Mouse (Mus musculus) kidney, postnatal 0 days (tissue): ENCODE results near the gene Lamtor2. TPM values are rescaled to one million over a fixed set of nuclear protein-coding genes. Genes with fewer than 3 reads are reported as not detected.

Experiments
- ATAC-seq: fragments of 200-750 bp; cut with Nextera tagmentation; replicated peaks from 2 replicates; pipeline ENCODE4 v1.8.0; 2017; ENCODE audit warnings: low read depth, moderate number of reproducible peaks, moderate TSS enrichment, moderate library complexity; ENCODE audit not compliant: low FRiP score
- DNase-seq: peaks from one replicate; pipeline ENCODE4 v3.0.0-alpha.2; 2016; ENCODE audit warnings: low spot score
- H3K27ac ChIP-seq: fragments of 300-500 bp; sonication (generic); 2 replicates; pipeline ENCODE4 v1.5.1; 2014; ENCODE audit warnings: mild to moderate bottlenecking
- H3K27me3 ChIP-seq: fragments of 300-500 bp; sonication (generic); 2 replicates; pipeline ENCODE4 v1.6.1; 2014; ENCODE audit warnings: low read length, mixed read lengths; ENCODE audit not compliant: insufficient read depth
- H3K36me3 ChIP-seq: fragments of 300-500 bp; sonication (generic); 2 replicates; pipeline ENCODE4 v1.6.1; 2014; ENCODE audit warnings: low read length, mixed read lengths; ENCODE audit not compliant: insufficient read depth
- H3K4me1 ChIP-seq: fragments of 300-500 bp; sonication (generic); replicated peaks from 2 replicates; pipeline ENCODE4 v1.6.1; 2014; ENCODE audit warnings: antibody characterized with exemption, low read length, mixed read lengths; ENCODE audit not compliant: insufficient read depth
- H3K4me2 ChIP-seq: fragments of 300-500 bp; sonication (generic); 2 replicates; pipeline ENCODE4 v1.6.1; 2014; ENCODE audit warnings: mild to moderate bottlenecking, low read length, moderate library complexity, mixed read lengths
- H3K4me3 ChIP-seq: fragments of 300-500 bp; sonication (generic); replicated peaks from 2 replicates; pipeline ENCODE4 v1.5.1; 2014; ENCODE audit warnings: low read depth, low read length
- H3K9ac ChIP-seq: fragments of 300-500 bp; sonication (generic); 2 replicates; pipeline ENCODE4 v1.6.1; 2014; ENCODE audit warnings: low read depth, low read length
- H3K9me3 ChIP-seq: fragments of 300-500 bp; sonication (generic); replicated peaks from 2 replicates; pipeline ENCODE4 v1.6.1; 2016; ENCODE audit warnings: low read length, inconsistent platforms, mixed read lengths
- CTCF ChIP-seq: IDR thresholded peaks from 2 replicates; pipeline ENCODE4 v1.5.1; 2016; ENCODE audit warnings: antibody characterized with exemption, low read depth, mild to moderate bottlenecking, moderate library complexity
- WGBS: fragments of 180-500 bp; shearing (Covaris S2); extraction: QIAGEN DNeasy Blood & Tissue Kit; methylation state at CpG from one replicate; pipeline ENCODE4 v1.1.7; 2014; 5-methylcytosine and 5-hydroxymethylcytosine counted together
- polyA plus RNA-seq: library from polyadenylated mRNA; unstranded; fragments of >200 nt; fragmentation: Nextera tagmentation; extraction: Ambion mirVana; gene quantifications from 2 replicates; pipeline ENCODE4 v1.2.1, GENCODE M21; 2015

Lamtor2 gene
- polyA plus RNA-seq, 1 experiment from 2014 or later, result 173 TPM

DNA sequence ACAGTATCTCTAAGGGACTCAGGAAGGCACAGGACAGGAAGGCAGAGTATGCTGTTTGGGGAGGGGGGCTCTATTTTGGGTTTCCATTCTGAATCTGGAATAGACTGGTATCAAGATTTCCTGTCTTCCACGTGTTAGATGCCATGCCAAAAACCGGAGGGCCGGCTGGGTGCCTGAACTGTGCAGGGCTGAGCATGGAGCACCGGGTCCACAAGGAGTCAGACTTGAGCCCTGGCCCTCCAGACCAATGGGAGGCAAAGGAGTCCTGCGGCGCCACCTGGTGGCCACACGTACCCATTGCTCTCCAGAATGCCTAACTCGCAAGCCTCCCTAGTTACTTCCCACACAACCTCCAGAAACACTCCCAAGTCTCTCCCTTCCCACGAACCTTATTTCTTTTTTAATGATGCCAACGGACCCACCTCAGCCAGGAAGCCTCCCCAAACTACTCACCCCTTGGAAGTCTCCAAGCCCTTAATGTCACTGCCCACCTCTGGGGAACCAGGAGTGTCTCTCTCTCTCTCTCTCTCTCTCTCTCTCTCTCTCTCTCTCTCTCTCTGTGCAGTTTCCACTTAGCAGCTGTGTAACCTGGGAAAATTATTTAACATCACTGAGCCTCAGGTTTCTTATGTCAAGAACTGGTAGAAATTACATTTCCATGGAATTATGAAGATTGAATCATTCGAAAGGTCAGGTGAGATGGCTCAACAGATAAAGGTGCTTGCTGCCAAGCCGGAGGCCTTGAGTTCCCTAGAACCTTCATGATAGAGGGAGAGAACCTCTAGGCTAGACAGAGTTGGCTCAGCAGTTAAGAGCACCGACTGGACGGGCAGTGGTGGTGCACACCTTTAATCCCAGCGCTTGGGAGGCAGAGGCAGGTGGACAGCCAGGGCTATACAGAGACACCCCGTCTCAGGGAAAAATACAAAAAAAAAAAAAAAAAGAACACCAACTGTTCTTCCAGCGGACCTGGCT is 26.4 kb downstream of the Lamtor2 start:
- no peak overlapping the region for H3K27ac ChIP-seq
- WGBS, result 31% methylated on average over 17 of the region's 17 CpGs
- no peaks in the 10 kb centered on the region for H3K36me3 ChIP-seq
- peaks cover 24% of the 10 kb centered on the region for H3K4me1 ChIP-seq
- ATAC-seq, result peak; percentile 83
- no peaks in the 10 kb centered on the region for H3K27me3 ChIP-seq
- no peaks in the 10 kb centered on the region for H3K9me3 ChIP-seq
- H3K4me3 ChIP-seq, result no peak overlapping the region
- no peak overlapping the region for H3K9ac ChIP-seq
- H3K4me2 ChIP-seq, result no peak overlapping the region
- DNase-seq, result peak; percentile 96
- TF ChIP-seq CTCF, result peak; percentile 100

DNA sequence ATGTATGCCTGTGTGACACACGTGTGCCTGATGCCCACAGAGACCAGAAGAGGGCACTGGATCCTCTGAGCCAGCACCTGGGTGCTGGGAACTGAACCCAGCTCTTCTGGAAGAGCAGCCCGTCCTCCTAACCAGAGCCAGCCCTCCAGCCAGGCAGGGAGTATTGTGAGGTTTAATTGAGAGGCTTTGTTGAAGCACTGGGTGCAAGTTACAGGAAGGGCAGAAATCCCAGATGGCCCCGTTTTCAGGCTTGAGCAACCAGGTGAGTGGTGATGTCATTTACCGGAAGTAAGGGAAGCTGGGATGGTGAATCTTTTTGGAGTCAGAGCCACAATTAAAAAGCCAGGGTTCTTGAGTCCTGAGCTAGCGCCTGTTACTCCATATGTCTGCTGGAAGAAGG is 27.9 kb downstream of the Lamtor2 start:
- Histone ChIP-seq H3K27ac (no peak overlapping the region), H3K9ac (no peak overlapping the region), H3K4me1 (peaks cover 17% of the 10 kb centered on the region), H3K9me3 (no peaks in the 10 kb centered on the region), H3K27me3 (no peaks in the 10 kb centered on the region), H3K36me3 (no peaks in the 10 kb centered on the region), H3K4me3 (no peak overlapping the region), H3K4me2 (no peak overlapping the region)
- DNase-seq, result no peak
- WGBS, result 89% methylated on average over 5 of the region's 5 CpGs
- no peak for TF ChIP-seq CTCF
- no peak for ATAC-seq

DNA sequence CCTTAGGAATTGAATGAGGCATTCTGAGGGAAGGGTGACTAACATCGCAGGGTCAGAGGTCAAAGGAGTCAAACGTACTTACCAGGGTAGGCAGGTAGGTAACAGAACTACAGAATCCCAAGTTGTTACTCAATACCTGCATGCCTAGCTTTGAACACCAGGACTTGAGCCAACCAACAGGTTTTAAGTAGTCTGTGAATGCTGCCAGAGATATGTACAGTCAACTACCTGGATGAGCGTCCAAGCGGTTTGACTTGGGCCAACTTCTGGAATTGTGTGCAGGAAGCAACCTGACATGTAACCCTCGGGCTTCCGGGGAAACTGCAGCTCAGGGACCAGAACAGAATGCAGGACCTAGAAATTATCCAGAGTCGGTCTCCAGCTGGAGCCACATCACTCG is 29.8 kb downstream of the Lamtor2 start:
- Histone ChIP-seq H3K9ac (no peak overlapping the region), H3K4me1 (0 out of 2 replicates have a peak, but pooled peaks cover 6% of the 10 kb centered on the region), H3K27ac (no peak overlapping the region), H3K36me3 (no peaks in the 10 kb centered on the region), H3K27me3 (no peaks in the 10 kb centered on the region), H3K9me3 (no peaks in the 10 kb centered on the region), H3K4me3 (no peak overlapping the region), H3K4me2 (no peak overlapping the region)
- ATAC-seq (no peak), DNase-seq (no peak)
- no peak for TF ChIP-seq CTCF
- 72% methylated on average over 8 of the region's 8 CpGs for WGBS

- Histone ChIP-seq H3K9ac (no peak overlapping the region), H3K4me2 (no peak overlapping the region), H3K27me3 (no peaks in the 10 kb centered on the region), H3K9me3 (no peaks in the 10 kb centered on the region), H3K4me1 (no peaks in the 10 kb centered on the region), H3K36me3 (no peaks in the 10 kb centered on the region), H3K27ac (no peak overlapping the region), H3K4me3 (no peak overlapping the region)
- ATAC-seq (no peak; the same call in 1 of the 2 replicates), DNase-seq (peak; percentile 86)
- peak; percentile 96 for TF ChIP-seq CTCF
- 33% methylated on average over 9 of the region's 9 CpGs for WGBS
Observed at GRCm38 (mm10) chr3:88521803-88522331, 31.0 kb downstream of the Lamtor2 start.

DNA sequence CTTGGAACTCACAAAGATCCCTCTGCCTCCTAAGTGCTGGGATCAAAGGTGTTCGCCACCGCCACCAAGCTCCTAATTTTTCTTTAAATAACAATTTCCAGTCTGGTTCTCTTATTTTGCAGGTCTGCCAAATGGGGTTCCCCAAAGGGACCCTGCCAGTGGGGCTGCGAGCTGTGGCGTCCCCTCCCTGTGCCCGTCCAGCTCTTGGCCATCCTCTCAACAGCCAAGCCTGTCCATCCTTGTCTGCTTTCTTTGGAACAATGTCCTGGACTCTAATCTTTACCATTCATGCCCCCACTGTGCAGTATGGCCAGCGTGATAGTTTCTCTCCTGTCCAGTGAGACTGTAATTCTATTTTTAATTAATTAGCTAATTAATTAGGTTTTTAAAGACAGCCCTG is 31.7 kb downstream of the Lamtor2 start:
- Histone ChIP-seq H3K4me3 (no peak overlapping the region), H3K9ac (no peak overlapping the region), H3K9me3 (no peaks in the 10 kb centered on the region), H3K4me2 (no peak overlapping the region), H3K27ac (no peak overlapping the region), H3K36me3 (no peaks in the 10 kb centered on the region), H3K4me1 (no peaks in the 10 kb centered on the region), H3K27me3 (no peaks in the 10 kb centered on the region)
- WGBS, result 91% methylated on average over 6 of the region's 6 CpGs
- DNase-seq, result no peak
- TF ChIP-seq CTCF, result no peak
- ATAC-seq, result no peak

DNA sequence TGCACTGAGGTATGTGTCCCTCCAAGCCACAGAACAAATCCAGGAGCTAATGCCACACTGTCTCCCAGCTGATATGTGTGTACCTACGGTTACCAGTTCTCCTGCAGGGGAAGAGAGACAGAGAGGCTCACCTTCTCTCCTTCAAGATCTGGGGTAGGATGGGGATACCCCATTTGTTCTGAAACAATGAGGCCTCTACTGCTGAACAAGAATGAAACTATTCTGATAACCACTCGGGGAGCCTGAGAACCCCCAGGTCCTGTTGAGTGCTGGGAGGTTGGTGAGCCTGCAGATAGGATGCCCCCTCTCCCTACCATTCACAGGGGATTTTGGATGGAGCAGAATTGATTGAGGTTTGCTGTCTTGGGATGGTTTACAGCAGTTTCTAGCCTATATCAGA is 32.8 kb downstream of the Lamtor2 start:
- WGBS, result 74% methylated on average over 2 of the region's 2 CpGs
- ATAC-seq, result no peak

More for the DNA sequence above, 32.8 kb downstream of the Lamtor2 start:
- Histone ChIP-seq H3K36me3 (no peaks in the 10 kb centered on the region), H3K4me3 (no peak overlapping the region), H3K4me2 (no peak overlapping the region), H3K4me1 (no peaks in the 10 kb centered on the region), H3K27ac (no peak overlapping the region), H3K9me3 (no peaks in the 10 kb centered on the region), H3K27me3 (no peaks in the 10 kb centered on the region), H3K9ac (no peak overlapping the region)
- TF ChIP-seq CTCF, result no peak
- no peak for DNase-seq
